Mouse (Mus musculus) cerebellum, adult 9-11 months (tissue): Measurements from ENCODE around the gene Gcc2.
"Not testable (repeated sequence)": the region's sequence is repeated elsewhere in the genome, so short reads cannot be mapped to it uniquely, and the experiment has no call there.

ENCODE experiments used
- DNase-seq: peaks from one replicate; pipeline ENCODE4 v3.0.0; 2022

Gene Gcc2

GRCm38 (mm10) chr10:58231779-58232640 lies 23.3 kb upstream of the Gcc2 start:
- DNase-seq, result peak; percentile 73

- not testable (repeated sequence) for DNase-seq
Measured at GRCm38 (mm10) chr10:58232641-58232969, 22.7 kb upstream of the Gcc2 start, which contains the start of gene Duxf3. Gene Duxf3, minus strand, starts transcription at chr10:58232675.

- peak; percentile 37 for DNase-seq
Measured at GRCm38 (mm10) chr10:58233054-58233739, 22.1 kb upstream of the Gcc2 start.

GRCm38 (mm10) chr10:58233740-58234121 lies 21.6 kb upstream of the Gcc2 start:
- DNase-seq, result not testable (repeated sequence)

- peak; percentile 22 for DNase-seq
Measured at GRCm38 (mm10) chr10:58234985-58235384, 20.3 kb upstream of the Gcc2 start.

- DNase-seq, result no peak
Measured at GRCm38 (mm10) chr10:58236613-58237012, 18.7 kb upstream of the Gcc2 start, which contains the start of gene Gm4981. Gene Gm4981, minus strand, starts transcription at chr10:58236701.

GRCm38 (mm10) chr10:58238984-58239740 lies 16.1 kb upstream of the Gcc2 start:
- peak; percentile 49 for DNase-seq

GRCm38 (mm10) chr10:58249535-58249934 lies 5.8 kb upstream of the Gcc2 start:
- no peak for DNase-seq

- peak; percentile 17 for DNase-seq
Measured at GRCm38 (mm10) chr10:58254635-58255175, 592 bp upstream of the Gcc2 start.

GRCm38 (mm10) chr10:58255954-58256353 lies 657 bp downstream of the Gcc2 start:
- DNase-seq, result no peak

- no peak for DNase-seq
Measured at GRCm38 (mm10) chr10:58258466-58258865, 3.2 kb downstream of the Gcc2 start.

GRCm38 (mm10) chr10:58282238-58282637 lies 26.9 kb downstream of the Gcc2 start:
- DNase-seq, result no peak

- no peak for DNase-seq
Measured at GRCm38 (mm10) chr10:58290742-58291141, 35.4 kb downstream of the Gcc2 start.

- no peak for DNase-seq
Measured at GRCm38 (mm10) chr10:58294246-58294645, 38.9 kb downstream of the Gcc2 start.

GRCm38 (mm10) chr10:58295605-58296004 lies 40.3 kb downstream of the Gcc2 start:
- DNase-seq, result no peak

GRCm38 (mm10) chr10:58304996-58305395 lies 49.7 kb downstream of the Gcc2 start:
- DNase-seq, result no peak

GRCm38 (mm10) chr10:58306897-58307296 lies 51.6 kb downstream of the Gcc2 start:
- DNase-seq, result no peak

GRCm38 (mm10) chr10:58310791-58311190 lies 55.5 kb downstream of the Gcc2 start:
- DNase-seq, result no peak

GRCm38 (mm10) chr10:58312887-58313286 lies 57.6 kb downstream of the Gcc2 start:
- DNase-seq, result no peak

- DNase-seq, result no peak
Measured at GRCm38 (mm10) chr10:58320881-58321280, 65.6 kb downstream of the Gcc2 start.

- no peak for DNase-seq
Measured at GRCm38 (mm10) chr10:58322361-58323027, 67.2 kb downstream of the Gcc2 start.
